Mouse (Mus musculus) testis, adult 2 months (tissue): ENCODE measurements around the gene Sgca.

Source experiments
- CTCF ChIP-seq: fragments of 200-500 bp; IDR thresholded peaks from 2 replicates; pipeline ENCODE4 v1.5.1; 2012; ENCODE audit warnings: low read depth, mild to moderate bottlenecking, inconsistent platforms, low read length, moderate library complexity; ENCODE audit not compliant: control insufficient read depth, insufficient read depth, insufficient replicate concordance
- POLR2A ChIP-seq: fragments of 200-500 bp; IDR thresholded peaks from 2 replicates; pipeline ENCODE4 v1.6.1; 2012; ENCODE audit warnings: low read depth, mild to moderate bottlenecking, inconsistent platforms, low read length, moderate library complexity; ENCODE audit not compliant: control insufficient read depth

- TF ChIP-seq POLR2A (no peak), CTCF (no peak)
These were observed 36.4 kb upstream of the Sgca start for GRCm38 (mm10) chr11:95012487-95012886.
